Mouse (Mus musculus) spleen, postnatal 14 days (tissue): ENCODE measurements around the gene Ndufv1.
A peak's percentile ranks its signal among the peaks of the same experiment; 100 is the strongest.

Experiments
- DNase-seq, 2 experiments: peaks; one replicate each; pipeline ENCODE4 v3.0.0; 2021 to 2022; ENCODE audit warnings: low spot score in 2 of 2

Ndufv1 gene

GRCm38 (mm10) chr19:4001752-4002151 lies 10.9 kb downstream of the Ndufv1 start:
- DNase-seq: no peak

DNA sequence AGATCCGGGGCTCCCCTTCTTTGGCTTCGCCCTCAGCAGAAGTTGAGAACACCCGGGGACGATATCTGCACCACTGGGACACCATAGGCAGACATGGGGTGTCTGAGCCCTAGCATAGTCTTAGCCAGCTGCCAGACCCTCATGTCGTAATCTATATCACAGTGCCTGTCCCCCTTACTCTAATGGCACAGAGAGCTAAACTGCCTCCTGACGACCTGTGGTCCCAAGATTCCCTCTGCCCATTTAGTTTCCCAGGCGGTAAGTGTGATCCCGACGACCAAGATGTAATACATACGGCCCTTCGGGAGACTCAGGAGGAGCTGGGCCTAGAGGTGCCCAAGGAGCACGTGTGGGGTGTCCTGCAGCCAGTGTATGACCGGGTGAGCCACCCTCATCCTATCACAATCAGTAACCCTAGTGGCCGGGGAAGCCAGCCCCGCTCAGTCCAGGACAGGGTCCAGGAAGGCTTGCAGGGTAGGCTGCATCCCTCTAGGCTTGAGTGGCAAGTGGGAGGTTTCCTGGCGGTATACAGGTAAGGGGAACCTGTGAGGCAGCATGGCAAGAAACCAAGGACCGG lies 11.6 kb downstream of the Ndufv1 start:
- no peak for DNase-seq

DNA sequence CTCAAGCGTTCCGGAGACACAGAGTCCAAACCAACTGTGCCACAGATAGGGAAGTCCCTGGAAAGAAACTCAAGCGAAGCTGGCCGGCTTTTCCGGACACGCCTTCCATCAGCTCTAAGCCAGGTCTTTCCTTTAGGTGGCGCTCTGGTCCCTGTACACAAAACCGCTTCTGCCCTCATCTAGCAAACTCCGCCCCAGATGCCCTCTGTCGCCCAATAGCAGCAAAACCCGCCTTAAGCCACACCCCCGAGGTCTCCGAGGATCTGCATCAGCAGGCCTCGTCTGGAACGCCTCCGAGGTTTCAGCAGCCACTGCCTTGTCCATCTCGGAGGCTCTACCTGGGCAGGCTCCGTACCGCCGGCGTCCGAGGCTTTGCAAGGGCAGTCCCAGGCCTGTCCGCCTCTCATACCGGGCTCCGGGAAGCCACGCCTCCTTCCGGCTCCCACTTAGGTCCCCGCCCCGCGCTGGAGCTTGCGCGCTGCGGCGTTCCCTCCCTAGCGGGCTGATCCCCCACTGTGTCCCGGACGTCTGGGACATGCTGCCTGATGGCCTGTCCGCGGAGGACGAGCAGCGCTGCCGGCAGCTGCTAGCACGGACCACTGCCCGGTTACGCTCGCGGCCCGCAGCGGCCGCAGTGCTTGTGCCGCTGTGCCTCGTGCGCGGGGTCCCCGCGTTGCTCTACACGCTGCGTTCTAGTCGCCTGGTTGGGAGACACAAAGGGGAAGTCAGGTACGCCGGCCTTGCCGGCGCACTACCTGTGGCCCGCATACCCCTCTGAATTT lies 12.3 kb downstream of the Ndufv1 start, which contains the start of the genes Nudt8 and Gm49405:
Gene Nudt8, plus strand, starts transcription at position 462 of the 782 bp plus-strand sequence.
Gene Gm49405, plus strand, starts transcription at position 508 of the 782 bp plus-strand sequence.
- peak; percentile 87 to 89 for DNase-seq

DNA sequence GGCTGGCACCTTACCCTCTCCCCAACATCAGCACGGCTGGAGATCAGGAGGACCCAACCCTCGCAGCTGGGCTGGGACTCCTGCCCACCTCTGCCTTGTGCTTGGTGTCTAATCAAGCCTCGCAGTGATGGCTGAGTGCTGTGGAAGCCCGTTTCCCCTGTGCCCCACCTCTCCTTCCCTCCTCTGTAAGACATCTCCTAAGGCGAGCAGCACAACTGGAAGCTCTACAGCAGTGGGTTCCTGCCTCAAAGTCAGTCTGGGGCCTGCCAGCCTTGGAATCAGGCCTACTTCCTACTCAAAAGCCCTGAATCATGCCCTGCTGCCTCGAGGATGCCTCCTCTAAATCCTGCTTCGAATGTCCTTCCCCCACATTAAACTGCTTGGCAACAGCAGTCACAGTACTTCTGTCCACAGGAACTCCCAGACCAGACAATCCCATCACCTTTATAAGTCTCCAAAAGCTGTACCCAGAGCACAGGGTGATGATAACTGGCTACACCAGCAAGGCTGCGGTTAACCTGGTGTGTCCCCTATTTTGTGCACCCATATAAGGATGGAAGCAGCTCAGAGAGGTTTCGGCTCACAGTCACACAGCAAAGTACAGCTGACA lies 13.4 kb downstream of the Ndufv1 start:
- no peak for DNase-seq

DNA sequence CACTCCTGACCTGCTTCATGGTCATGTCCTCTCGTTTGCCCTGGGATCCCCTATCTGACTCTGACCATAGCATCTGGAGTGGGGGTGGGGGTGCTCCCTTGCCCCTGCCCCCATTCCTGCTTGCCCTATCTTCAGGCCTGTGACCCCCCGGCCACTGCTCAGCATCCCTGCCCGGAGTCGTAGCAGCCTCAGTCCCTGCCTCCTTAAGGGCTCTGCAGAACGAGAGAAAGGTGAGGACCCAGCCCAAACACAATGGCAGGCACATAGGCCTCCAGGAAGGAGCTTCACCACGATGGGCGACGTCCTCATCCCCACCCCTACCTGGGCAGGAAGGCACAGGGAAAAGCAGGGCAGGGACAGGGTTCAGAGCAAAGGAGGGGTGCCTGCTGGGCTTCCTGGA lies 14.3 kb downstream of the Ndufv1 start:
- no peak for DNase-seq

DNA sequence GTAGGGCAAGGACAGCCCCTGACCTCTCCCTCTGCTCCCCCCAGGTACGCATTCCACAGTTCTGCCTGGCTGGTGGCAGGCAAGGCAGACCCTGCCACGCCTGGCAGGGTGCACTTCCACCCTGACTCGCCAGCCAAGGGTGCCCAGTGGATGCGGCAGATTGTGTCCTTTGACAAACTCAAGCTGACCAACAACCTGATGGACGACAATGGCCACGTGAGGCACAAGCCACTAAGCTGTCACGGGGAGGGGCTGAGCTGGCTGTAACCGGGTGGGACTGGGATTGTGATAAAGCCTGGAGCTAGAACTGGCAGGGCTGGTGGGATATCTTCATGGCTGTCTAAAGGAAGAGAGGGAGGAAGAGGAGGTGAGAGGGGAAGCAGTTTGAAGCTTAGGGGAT lies 15.4 kb downstream of the Ndufv1 start:
- DNase-seq: no peak

DNA sequence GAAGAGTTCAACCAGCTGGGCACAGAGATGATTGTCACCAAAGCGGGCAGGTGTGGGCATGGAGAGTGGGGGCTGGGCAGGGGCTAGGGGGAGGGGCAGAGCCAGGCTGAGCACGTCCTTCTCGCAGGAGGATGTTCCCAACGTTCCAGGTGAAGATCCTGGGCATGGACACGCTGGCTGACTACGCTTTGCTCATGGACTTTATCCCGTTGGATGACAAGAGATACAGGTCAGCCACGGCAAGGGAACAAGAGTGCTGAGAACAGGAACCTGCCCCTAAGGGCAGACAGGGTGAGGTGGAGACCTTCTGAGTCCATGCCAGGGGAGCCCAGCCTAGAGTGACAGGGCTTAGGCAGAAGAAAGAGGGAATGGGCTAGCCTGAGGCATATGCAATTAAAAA lies 15.9 kb downstream of the Ndufv1 start:
- no peak for DNase-seq

GRCm38 (mm10) chr19:3996106-3996505 lies 16.5 kb downstream of the Ndufv1 start:
- no peak for DNase-seq

DNA sequence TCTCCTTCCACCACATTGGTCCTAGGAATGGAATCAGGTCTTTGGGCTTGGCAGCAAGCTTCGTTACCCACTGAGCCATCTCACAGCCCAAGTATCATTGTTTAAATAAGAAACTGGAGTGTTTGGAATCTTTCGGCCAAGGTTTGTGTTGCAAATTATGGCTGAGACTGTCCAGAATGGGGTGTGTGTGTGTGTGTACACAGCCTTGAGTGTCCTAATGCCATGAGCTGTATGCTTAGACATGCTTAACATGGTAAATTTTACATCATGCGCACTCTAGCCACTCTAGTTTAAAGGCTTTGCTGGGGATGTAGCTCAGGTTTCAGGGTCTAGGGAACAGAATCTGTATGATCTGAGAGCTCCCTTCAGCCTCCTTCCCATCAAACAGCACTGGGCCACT lies 17.1 kb downstream of the Ndufv1 start:
- no peak for DNase-seq

DNA sequence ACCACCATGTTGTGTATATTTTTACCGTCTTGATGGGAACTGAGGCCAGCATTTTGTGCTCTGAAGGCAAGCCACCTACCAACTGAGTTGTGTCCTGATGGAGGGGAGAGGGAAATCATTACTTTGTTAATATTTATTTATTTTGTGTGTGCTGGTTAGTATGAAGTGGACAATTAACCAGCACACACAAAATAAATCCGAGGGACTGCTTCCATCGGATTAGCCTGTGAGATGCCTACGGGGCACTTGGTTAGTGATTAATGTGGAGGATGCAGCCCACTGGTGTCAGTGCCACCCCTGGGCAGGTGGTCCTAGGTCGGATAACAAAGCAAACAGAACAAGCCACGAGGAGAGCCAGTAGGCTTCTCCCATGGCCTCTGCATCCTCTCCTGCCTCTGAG lies 17.7 kb downstream of the Ndufv1 start:
- DNase-seq: no peak

DNA sequence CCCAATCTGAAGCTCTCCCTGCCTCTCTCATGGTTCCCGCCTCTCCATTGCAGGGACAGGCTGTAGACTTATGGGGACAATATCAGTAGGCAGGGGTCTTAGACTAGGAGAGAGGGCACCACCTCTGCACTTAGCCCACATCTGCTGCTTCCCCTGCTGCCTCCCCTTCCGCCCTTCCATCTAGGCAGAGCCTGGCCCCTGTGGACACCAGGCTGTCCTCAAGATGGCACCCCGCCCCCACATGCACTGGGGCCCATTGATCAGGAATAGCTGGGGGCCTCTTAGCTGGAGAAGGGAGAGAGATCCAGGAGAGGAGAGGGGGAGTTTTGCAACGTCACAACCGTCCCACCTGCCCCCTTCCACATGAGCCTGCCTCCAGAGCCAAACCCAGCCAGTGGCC lies 20.2 kb downstream of the Ndufv1 start, which contains the start of gene Tbx10:
Gene Tbx10, plus strand, starts transcription at position 337 of the 400 bp plus-strand sequence.
- DNase-seq: no peak

DNA sequence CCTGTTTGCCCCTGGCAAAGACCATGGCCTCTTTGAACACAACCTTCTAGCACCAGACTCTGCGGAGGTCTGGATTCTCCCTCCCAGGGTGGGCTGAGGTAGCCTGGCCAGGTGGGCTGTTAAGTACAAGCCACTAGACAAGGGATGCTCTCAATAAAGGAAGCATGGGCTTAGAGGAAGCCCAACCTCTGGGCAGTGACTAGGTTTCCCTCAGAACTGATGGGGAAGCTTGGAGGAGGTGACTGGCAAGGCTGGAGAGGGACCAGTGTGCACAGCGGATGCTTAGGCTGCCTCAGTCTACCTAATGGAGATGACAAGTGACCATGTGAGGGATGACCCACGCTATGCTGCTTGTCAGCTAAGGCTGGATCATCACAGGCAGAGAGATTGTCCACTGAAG lies 20.6 kb downstream of the Ndufv1 start:
- no peak for DNase-seq

GRCm38 (mm10) chr19:3991562-3991961 lies 21.0 kb downstream of the Ndufv1 start:
- no peak for DNase-seq

DNA sequence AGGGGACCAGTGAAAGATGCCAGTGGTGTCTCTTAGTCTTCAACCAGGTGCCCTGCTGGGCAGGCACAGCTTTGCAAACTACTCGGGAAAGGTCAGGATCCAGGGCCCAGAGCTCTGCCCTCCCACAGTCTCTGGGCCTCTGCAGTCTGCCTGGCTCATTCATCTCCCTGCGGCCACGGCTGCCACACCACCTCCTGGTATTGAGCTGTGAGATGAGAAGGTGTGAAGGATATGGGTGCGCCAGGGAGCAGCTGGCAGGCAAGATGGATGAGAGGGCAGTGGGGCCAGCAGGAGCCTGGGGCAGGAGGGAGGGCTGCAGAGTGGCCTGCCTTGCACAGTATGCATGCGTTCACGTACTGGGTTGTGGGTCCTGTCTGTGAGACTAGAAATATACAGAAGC lies 21.8 kb downstream of the Ndufv1 start:
- no peak for DNase-seq

DNA sequence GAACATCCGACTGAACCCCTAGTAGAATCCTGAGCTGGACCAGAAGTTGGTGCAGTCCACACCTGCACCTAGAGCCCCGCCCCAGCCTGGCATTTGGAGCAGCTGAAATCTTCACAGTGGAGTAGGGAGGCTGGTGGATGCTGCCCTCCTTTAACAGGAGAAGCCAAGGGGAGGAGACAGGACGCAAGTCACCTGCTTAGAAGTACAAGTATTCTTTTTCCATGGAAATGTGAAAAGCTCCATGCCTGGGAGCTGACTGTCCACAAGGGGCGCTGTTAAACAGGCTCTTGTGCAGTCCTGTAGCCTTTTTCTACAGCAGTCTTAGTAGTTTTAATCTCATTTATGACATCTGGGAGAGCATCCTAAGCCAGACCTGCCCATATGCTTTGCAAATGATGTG lies 23.9 kb downstream of the Ndufv1 start:
- DNase-seq: no peak

DNA sequence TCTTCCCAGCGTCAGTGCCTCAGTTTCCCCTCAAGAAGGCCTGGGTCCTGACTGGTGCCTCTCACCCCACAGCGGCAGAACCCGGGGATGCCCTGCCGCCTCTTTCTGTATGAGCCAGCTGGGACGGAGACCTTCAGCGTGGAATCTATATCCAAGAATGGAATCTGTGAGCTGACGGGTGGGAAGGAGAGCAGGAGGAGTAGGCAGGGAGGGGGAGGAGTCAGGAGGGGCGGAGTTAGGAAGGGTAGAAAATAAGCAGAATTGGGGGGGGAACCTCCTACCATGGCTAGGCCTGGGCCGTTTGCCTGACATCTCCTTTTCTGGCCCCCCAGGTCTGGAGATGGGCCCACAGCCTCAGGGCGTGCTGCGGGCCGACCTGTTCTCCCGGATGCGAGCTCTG lies 24.5 kb downstream of the Ndufv1 start:
- DNase-seq: no peak

DNA sequence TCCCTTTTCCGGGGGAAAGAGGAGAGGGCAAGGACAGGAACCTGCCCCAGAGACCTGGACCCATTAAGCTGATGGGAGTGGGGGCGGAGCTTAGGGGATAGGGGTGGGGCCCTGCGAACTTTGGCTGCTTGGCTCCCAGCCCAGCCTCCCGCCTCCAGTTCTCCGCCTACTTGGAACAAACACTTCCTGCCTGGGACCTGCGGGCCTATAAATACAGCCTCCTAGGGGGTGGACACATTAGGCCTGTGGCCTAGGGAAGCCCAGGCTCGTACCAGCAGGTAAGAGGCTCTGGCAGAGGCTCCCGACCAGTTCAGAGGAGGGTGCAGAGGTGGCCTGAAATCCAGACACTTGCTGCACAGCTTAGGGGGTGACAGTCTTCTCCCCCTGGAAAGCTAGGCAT lies 26.3 kb downstream of the Ndufv1 start, which contains the start of gene Acy3:
Gene Acy3, plus strand, starts transcription at position 237 of the 400 bp plus-strand sequence.
- peak in 1 of 2 experiments; percentile 34 for DNase-seq

DNA sequence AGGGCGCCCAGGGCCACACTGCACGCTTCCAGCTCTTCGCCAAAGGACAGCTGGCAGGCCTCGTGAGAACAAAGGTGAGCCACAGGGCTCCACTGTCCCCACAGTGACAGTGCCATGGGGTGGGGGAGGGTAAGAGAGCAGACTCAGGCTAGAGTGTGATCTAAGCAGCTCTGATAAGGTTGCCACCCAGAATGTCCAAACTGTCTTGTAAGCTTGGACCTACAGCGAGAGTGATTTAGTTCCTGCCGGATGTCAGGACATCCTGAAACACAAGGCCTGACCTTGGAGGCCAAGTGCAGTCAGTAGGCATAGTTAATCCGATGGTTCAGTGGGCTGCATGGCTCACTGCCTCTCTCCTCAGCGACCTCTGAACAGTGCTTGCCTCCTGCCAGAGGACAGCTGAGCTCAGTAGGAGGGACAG lies 27.3 kb downstream of the Ndufv1 start:
- no peak for DNase-seq

DNA sequence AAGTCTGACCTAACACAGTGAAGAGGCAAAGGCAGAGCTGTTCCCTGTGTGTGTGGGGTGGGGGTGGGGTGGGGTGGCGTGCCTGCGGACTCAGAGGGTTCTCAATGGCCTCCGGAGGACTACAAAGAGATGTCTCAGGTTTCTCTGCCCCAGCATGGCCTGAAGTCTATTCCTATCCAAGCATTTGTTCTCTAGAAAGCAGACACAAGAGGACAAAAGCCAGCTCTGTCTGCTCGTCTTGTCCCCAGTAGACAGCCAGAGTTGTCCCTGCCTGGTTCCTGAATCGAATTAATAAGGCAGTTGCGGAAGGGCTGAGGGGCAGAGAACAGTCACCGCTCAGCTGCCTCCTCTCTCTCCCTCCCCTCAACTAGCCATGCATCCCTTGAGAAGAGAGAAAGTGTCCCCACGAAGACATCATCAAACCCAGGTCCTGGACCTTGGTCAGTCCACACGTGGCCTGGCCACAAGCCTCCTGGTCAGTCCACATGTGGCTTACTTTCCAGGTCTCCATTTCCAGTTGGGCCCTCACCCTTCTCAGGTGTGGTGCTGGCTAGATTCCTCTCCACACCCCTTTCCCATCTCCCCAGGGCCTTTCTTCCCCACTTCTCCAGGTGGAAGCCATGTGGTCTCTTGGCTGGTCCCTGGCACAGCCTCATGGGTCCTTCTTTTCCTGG lies 28.9 kb downstream of the Ndufv1 start:
- no peak for DNase-seq

DNA sequence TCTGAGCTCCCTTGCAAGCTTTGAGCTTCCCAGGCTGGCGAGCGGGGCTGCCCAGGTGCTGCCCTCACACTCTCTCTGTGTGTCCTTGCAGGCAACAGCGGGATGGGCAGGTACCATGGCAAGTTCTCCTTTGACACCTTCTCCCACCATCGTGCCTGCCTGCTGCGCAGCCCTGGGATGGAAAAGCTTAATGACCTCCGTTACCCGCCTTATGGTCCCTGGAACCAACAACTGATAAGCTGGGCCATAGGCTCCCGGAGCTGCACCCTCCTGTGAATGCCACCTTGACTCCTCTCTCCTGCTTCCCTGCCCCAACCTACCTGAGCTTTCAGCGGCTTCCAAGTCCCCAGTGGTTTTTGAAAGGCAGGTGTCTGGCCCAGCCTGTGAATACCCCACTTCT lies 31.7 kb downstream of the Ndufv1 start:
- no peak for DNase-seq

GRCm38 (mm10) chr19:3980309-3980708 lies 32.3 kb downstream of the Ndufv1 start:
- peak; percentile 48 to 76 for DNase-seq

DNA sequence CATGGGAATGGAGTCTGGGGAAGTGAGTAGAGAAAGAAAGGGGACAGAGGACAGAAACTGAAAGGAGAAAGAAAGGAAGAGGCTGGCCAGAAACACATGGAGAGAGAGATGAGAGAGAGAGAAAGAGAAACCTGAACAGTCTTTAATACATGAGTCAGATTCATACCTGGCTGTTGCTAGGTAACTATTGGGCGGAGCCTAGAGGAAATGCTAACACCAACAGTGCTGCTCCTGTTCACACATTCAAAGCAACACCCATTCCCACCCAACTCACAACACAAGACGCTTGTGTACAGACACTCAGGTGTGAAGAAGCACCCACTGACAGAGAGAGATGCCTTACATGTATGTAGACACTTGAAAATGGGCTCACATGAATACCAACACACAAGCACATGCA lies 36.7 kb downstream of the Ndufv1 start:
- DNase-seq: no peak
